Mouse (Mus musculus) forebrain, embryonic 16.5 days (tissue): ENCODE data around the gene Tek. TPM values are rescaled to one million over a fixed set of nuclear protein-coding genes. Genes with fewer than 3 reads are reported as not detected.

Source experiments
- ATAC-seq: fragments of 200-750 bp; cut with Nextera tagmentation; 2 replicates; pipeline ENCODE4 v1.8.0; 2017; ENCODE audit warnings: mild to moderate bottlenecking, moderate library complexity
- H3K27ac ChIP-seq: fragments of 300-500 bp; sonication (generic); 2 replicates; pipeline ENCODE4 v1.5.1; 2014; ENCODE audit warnings: low read length, control low read depth
- H3K27me3 ChIP-seq: fragments of 300-500 bp; sonication (generic); replicated peaks from 2 replicates; pipeline ENCODE4 v1.6.1; 2014; ENCODE audit warnings: low read length; ENCODE audit not compliant: control insufficient read depth, insufficient read depth
- H3K36me3 ChIP-seq: fragments of 300-500 bp; sonication (generic); 2 replicates; pipeline ENCODE4 v1.6.1; 2014; ENCODE audit not compliant: control insufficient read depth, insufficient read depth
- H3K4me1 ChIP-seq: fragments of 300-500 bp; sonication (generic); replicated peaks from 2 replicates; pipeline ENCODE4 v1.6.1; 2014; ENCODE audit warnings: low read length; ENCODE audit not compliant: control insufficient read depth, insufficient read depth
- H3K4me2 ChIP-seq: fragments of 300-500 bp; sonication (generic); 2 replicates; pipeline ENCODE4 v1.6.1; 2014; ENCODE audit warnings: mild to moderate bottlenecking, low read length, control low read depth
- H3K4me3 ChIP-seq: fragments of 300-500 bp; sonication (generic); replicated peaks from 2 replicates; pipeline ENCODE4 v1.5.1; 2014; ENCODE audit warnings: mild to moderate bottlenecking, low read length, control low read depth
- H3K9ac ChIP-seq: fragments of 300-500 bp; sonication (generic); replicated peaks from 2 replicates; pipeline ENCODE4 v1.6.1; 2014; ENCODE audit warnings: low read depth, low read length, control low read depth
- H3K9me3 ChIP-seq: fragments of 300-500 bp; sonication (generic); 2 replicates; pipeline ENCODE4 v1.6.1; 2016; ENCODE audit warnings: low read length; ENCODE audit not compliant: control insufficient read depth
- WGBS: fragments of 180-500 bp; shearing (Covaris S2); extraction: QIAGEN DNeasy Blood & Tissue Kit; methylation state at CpG from one replicate; pipeline ENCODE4 v1.1.7; 2014; 5-methylcytosine and 5-hydroxymethylcytosine counted together
- polyA plus RNA-seq: library from polyadenylated mRNA; unstranded; fragments of >200 nt; fragmentation: Nextera tagmentation; extraction: Ambion mirVana; gene quantifications from 2 replicates; pipeline ENCODE4 v1.2.1, GENCODE M21; 2015

The Tek gene
- polyA plus RNA-seq, 1 experiment from 2014 or later = 9.7 TPM

GRCm38 (mm10) chr4:94766176-94766575 is 27.1 kb downstream of the Tek start:
- Histone ChIP-seq H3K27me3 (no peaks in the 10 kb centered on the region), H3K4me2 (no peak overlapping the region), H3K4me1 (no peaks in the 10 kb centered on the region), H3K9ac (no peak overlapping the region), H3K9me3 (no peaks in the 10 kb centered on the region), H3K27ac (no peak overlapping the region), H3K36me3 (no peaks in the 10 kb centered on the region), H3K4me3 (no peak overlapping the region)
- ATAC-seq = no peak
- 88% methylated on average over 7 of the region's 7 CpGs for WGBS

- H3K9me3 ChIP-seq = no peaks in the 10 kb centered on the region
- H3K4me3 ChIP-seq = no peak overlapping the region
- H3K9ac ChIP-seq = no peak overlapping the region
- H3K27me3 ChIP-seq = no peaks in the 10 kb centered on the region
- no peak overlapping the region for H3K27ac ChIP-seq
- no peaks in the 10 kb centered on the region for H3K4me1 ChIP-seq
- H3K4me2 ChIP-seq = no peak overlapping the region
- H3K36me3 ChIP-seq = no peaks in the 10 kb centered on the region
- ATAC-seq = no peak
- WGBS = 84% methylated on average over 3 of the region's 3 CpGs
These were observed 29.5 kb downstream of the Tek start for GRCm38 (mm10) chr4:94768624-94769023.

DNA sequence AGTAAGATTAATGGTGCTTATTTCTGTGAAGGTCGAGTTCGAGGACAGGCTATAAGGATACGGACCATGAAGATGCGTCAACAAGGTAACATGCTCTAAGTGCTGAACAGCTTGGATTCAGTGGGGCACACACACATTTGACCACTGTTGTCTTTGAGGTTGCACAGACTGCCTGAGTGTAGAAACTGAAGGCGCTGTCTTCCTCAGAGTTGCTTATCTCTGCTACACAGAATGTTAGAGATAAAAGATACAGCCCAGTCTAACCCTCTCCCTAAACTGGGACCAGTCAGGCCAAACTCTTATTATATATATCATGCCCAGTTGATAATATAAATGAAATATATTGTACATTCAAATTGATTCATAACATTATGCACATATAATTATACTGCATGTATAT is 42.0 kb downstream of the Tek start:
- Histone ChIP-seq H3K4me2 (no peak overlapping the region), H3K9ac (no peak overlapping the region), H3K36me3 (no peaks in the 10 kb centered on the region), H3K27ac (no peak overlapping the region), H3K4me3 (no peak overlapping the region), H3K9me3 (no peaks in the 10 kb centered on the region), H3K4me1 (no peaks in the 10 kb centered on the region), H3K27me3 (no peaks in the 10 kb centered on the region)
- no peak for ATAC-seq
- 98% methylated on average over 5 of the region's 5 CpGs for WGBS

- H3K36me3 ChIP-seq = no peaks in the 10 kb centered on the region
- H3K27me3 ChIP-seq = no peaks in the 10 kb centered on the region
- no peaks in the 10 kb centered on the region for H3K4me1 ChIP-seq
- no peaks in the 10 kb centered on the region for H3K9me3 ChIP-seq
- H3K9ac ChIP-seq = no peak overlapping the region
- ATAC-seq = no peak
- no peak overlapping the region for H3K4me2 ChIP-seq
- H3K27ac ChIP-seq = no peak overlapping the region
- no peak overlapping the region for H3K4me3 ChIP-seq
- WGBS = 90% methylated on average over 2 of the region's 2 CpGs
These were observed 46.8 kb downstream of the Tek start for GRCm38 (mm10) chr4:94785921-94786320.

DNA sequence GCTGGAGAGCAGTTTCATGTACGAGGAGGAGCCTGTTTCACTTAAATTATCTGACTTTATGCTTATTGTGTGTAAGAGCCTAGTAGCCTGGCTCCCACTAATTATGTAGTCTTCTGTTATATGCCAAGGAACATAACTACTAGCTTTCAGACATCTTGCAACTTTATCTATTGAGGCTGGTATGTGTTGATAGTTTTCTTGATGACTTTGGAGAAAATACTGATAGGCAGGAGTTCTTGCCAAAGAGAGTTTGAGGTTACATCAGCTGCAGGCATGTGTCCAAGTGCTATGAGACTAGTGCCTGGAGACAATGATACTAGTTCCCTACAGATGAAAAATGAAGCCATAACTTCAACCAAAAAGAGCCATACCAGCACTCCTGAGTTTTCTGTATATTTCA is 64.1 kb downstream of the Tek start:
- no peaks in the 10 kb centered on the region for H3K9me3 ChIP-seq
- no peak overlapping the region for H3K27ac ChIP-seq
- H3K4me3 ChIP-seq = no peak overlapping the region
- H3K27me3 ChIP-seq = no peaks in the 10 kb centered on the region
- H3K4me2 ChIP-seq = no peak overlapping the region
- WGBS = 61% methylated on average over 1 of the region's 1 CpGs
- no peak overlapping the region for H3K9ac ChIP-seq
- ATAC-seq = no peak
- H3K4me1 ChIP-seq = no peaks in the 10 kb centered on the region
- H3K36me3 ChIP-seq = no peaks in the 10 kb centered on the region

DNA sequence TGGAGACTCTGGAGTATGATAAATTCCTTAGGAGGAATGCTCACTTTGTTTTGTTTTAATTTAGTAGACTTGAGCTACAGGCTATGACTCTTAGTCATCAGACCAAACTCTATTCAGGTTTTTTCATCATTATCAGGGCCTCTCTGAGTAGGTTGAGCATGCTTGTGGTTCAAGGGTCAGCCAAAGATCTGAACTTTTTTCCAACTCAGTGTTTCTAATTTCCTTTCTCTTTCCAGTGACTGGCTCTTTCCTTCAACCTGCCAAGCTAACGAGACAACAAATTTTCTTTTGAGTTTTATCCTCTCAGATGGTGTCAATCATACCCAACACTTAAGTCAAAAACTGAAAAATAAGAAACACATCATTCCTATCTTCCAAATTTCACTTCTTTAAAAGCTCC is 71.5 kb downstream of the Tek start:
- H3K9ac ChIP-seq = no peak overlapping the region
- no peak overlapping the region for H3K27ac ChIP-seq
- H3K4me1 ChIP-seq = no peaks in the 10 kb centered on the region
- WGBS = 68% methylated on average over 1 of the region's 1 CpGs
- no peak for ATAC-seq
- H3K4me3 ChIP-seq = no peak overlapping the region
- no peaks in the 10 kb centered on the region for H3K27me3 ChIP-seq
- H3K36me3 ChIP-seq = no peaks in the 10 kb centered on the region
- no peak overlapping the region for H3K4me2 ChIP-seq
- H3K9me3 ChIP-seq = peaks cover 2% of the 10 kb centered on the region; the same call in 1 of the 2 replicates

- Histone ChIP-seq H3K9me3 (peaks cover 2% of the 10 kb centered on the region; the same call in 1 of the 2 replicates), H3K4me2 (no peak overlapping the region), H3K27ac (no peak overlapping the region), H3K27me3 (no peaks in the 10 kb centered on the region), H3K4me1 (no peaks in the 10 kb centered on the region), H3K4me3 (no peak overlapping the region), H3K36me3 (no peaks in the 10 kb centered on the region), H3K9ac (no peak overlapping the region)
- WGBS = 74% methylated on average over 1 of the region's 1 CpGs
- ATAC-seq = no peak
These were observed 87.8 kb downstream of the Tek start for GRCm38 (mm10) chr4:94826891-94827290.

DNA sequence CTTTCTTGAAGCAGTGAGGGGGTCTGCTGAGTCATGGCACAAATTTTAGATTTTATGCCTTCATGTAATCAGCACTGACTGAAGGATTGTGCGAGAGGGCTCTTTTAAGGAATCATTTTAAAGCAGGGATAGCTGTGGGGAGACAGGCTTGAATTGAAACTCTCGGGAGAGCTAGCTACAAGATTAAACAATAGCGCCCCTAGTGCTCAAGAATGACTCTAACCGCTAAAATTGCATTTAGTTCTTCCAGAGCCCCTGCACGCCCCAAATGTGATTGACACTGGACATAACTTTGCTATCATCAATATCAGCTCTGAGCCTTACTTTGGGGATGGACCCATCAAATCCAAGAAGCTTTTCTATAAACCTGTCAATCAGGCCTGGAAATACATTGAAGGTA is 88.3 kb downstream of the Tek start:
- no peak overlapping the region for H3K4me2 ChIP-seq
- no peaks in the 10 kb centered on the region for H3K36me3 ChIP-seq
- WGBS = 32% methylated on average over 5 of the region's 5 CpGs
- H3K9ac ChIP-seq = no peak overlapping the region
- peaks cover 2% of the 10 kb centered on the region; the same call in 1 of the 2 replicates for H3K9me3 ChIP-seq
- H3K27me3 ChIP-seq = no peaks in the 10 kb centered on the region
- ATAC-seq = no peak
- no peak overlapping the region for H3K4me3 ChIP-seq
- no peak overlapping the region for H3K27ac ChIP-seq
- no peaks in the 10 kb centered on the region for H3K4me1 ChIP-seq

DNA sequence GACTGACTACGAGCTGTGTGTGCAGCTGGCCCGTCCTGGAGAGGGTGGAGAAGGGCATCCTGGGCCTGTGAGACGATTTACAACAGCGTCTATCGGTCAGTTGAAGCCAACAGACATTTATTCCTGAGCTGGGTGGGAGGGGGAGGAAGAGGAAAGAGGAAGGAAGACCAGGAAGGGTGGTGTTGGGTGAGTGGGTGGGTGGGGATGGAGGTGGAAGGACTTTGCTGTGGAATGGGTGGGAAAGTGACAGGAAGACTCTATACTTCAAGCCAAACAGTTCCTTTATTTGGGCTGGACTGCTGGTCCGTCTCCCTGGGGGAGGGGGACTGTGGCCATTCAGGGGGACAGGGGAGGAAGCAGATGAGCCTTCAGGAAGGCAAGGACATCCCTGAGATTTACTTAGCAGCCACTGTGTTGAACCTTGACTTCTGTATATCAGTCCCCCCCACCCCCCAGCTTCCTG is 90.9 kb downstream of the Tek start:
- Histone ChIP-seq H3K9ac (no peak overlapping the region), H3K36me3 (no peaks in the 10 kb centered on the region), H3K27ac (no peak overlapping the region), H3K4me2 (no peak overlapping the region), H3K4me3 (no peak overlapping the region), H3K9me3 (no peaks in the 10 kb centered on the region), H3K4me1 (no peaks in the 10 kb centered on the region), H3K27me3 (no peaks in the 10 kb centered on the region)
- 78% methylated on average over 6 of the region's 6 CpGs for WGBS
- ATAC-seq = no peak

DNA sequence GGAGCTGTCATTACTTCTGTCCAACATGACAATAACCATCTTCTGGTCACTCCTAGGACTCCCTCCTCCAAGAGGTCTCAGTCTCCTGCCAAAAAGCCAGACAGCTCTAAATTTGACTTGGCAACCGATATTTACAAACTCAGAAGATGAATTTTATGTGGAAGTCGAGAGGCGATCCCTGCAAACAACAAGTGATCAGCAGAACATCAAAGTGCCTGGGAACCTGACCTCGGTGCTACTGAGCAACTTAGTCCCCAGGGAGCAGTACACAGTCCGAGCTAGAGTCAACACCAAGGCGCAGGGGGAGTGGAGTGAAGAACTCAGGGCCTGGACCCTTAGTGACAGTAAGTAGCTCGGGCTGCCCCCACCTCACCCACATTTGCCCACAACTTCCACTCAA is 98.0 kb downstream of the Tek start:
- H3K27ac ChIP-seq = no peak overlapping the region
- ATAC-seq = no peak

More for the DNA sequence above, 98.0 kb downstream of the Tek start:
- H3K4me1 ChIP-seq = no peaks in the 10 kb centered on the region
- no peak overlapping the region for H3K4me3 ChIP-seq
- WGBS = 86% methylated on average over 7 of the region's 7 CpGs
- no peaks in the 10 kb centered on the region for H3K36me3 ChIP-seq
- no peak overlapping the region for H3K4me2 ChIP-seq
- H3K9ac ChIP-seq = no peak overlapping the region
- H3K27me3 ChIP-seq = no peaks in the 10 kb centered on the region
- no peaks in the 10 kb centered on the region for H3K9me3 ChIP-seq
